Mouse (Mus musculus): ENCODE data around the gene Phf5a. TPM values are rescaled to one million over a fixed set of nuclear protein-coding genes. Genes with fewer than 3 reads are reported as not detected.
A peak's percentile ranks its signal among the peaks of the same experiment; 100 is the strongest.

Gene Phf5a
- polyA plus RNA-seq, 1 experiment, result 42.4 TPM

- H3K4me3 ChIP-seq (ENCODE audit: insufficient read depth, low read depth, low read length), result no peak overlapping the region
- H3K27ac ChIP-seq (replicated peaks; ENCODE audit: low read depth, low read length), result peak overlapping the region; percentile 83
- H3K4me1 ChIP-seq (ENCODE audit: control insufficient read depth, insufficient read depth, insufficient read length, low read length), result peaks cover 18% of the 10 kb centered on the region
Measured at GRCm38 (mm10) chr15:81846755-81847154, 25.0 kb downstream of the Phf5a start.

GRCm38 (mm10) chr15:81845724-81846123, 26.0 kb downstream of the Phf5a start:
- Histone ChIP-seq H3K4me3 (ENCODE audit: insufficient read depth, low read depth, low read length) (no peak overlapping the region), H3K4me1 (ENCODE audit: control insufficient read depth, insufficient read depth, insufficient read length, low read length) (peaks cover 20% of the 10 kb centered on the region), H3K27ac (replicated peaks; ENCODE audit: low read depth, low read length) (peak overlapping the region; percentile 99)

- H3K4me3 ChIP-seq (ENCODE audit: insufficient read depth, low read depth, low read length), result no peak overlapping the region
- peaks cover 21% of the 10 kb centered on the region for H3K4me1 ChIP-seq (ENCODE audit: control insufficient read depth, insufficient read depth, insufficient read length, low read length)
- H3K27ac ChIP-seq (replicated peaks; ENCODE audit: low read depth, low read length), result peak overlapping the region; percentile 99
Measured at GRCm38 (mm10) chr15:81845033-81845625, 26.6 kb downstream of the Phf5a start.

- Histone ChIP-seq H3K27ac (replicated peaks; ENCODE audit: low read depth, low read length) (peak overlapping the region; percentile 66), H3K4me1 (ENCODE audit: control insufficient read depth, insufficient read depth, insufficient read length, low read length) (peaks cover 20% of the 10 kb centered on the region), H3K4me3 (ENCODE audit: insufficient read depth, low read depth, low read length) (no peak overlapping the region)
Measured at GRCm38 (mm10) chr15:81842275-81842674, 29.4 kb downstream of the Phf5a start.

GRCm38 (mm10) chr15:81840306-81840705, 31.4 kb downstream of the Phf5a start:
- H3K4me1 ChIP-seq (ENCODE audit: control insufficient read depth, insufficient read depth, insufficient read length, low read length), result peaks cover 15% of the 10 kb centered on the region
- H3K27ac ChIP-seq (replicated peaks; ENCODE audit: low read depth, low read length), result peak overlapping the region; percentile 99
- H3K4me3 ChIP-seq (ENCODE audit: insufficient read depth, low read depth, low read length), result no peak overlapping the region

- H3K4me1 ChIP-seq (ENCODE audit: control insufficient read depth, insufficient read depth, insufficient read length, low read length), result peaks cover 10% of the 10 kb centered on the region
- peak overlapping the region; percentile 99 for H3K27ac ChIP-seq (replicated peaks; ENCODE audit: low read depth, low read length)
- H3K4me3 ChIP-seq (ENCODE audit: insufficient read depth, low read depth, low read length), result no peak overlapping the region
Measured at GRCm38 (mm10) chr15:81839634-81840033, 32.1 kb downstream of the Phf5a start.

- Histone ChIP-seq H3K4me3 (ENCODE audit: insufficient read depth, low read depth, low read length) (no peak overlapping the region), H3K27ac (replicated peaks; ENCODE audit: low read depth, low read length) (peak overlapping the region; percentile 96), H3K4me1 (ENCODE audit: control insufficient read depth, insufficient read depth, insufficient read length, low read length) (peaks cover 10% of the 10 kb centered on the region)
Measured at GRCm38 (mm10) chr15:81838554-81839235, 33.0 kb downstream of the Phf5a start.

- peak overlapping the region; percentile 96 for H3K27ac ChIP-seq (replicated peaks; ENCODE audit: low read depth, low read length)
- H3K4me3 ChIP-seq (ENCODE audit: insufficient read depth, low read depth, low read length), result no peak overlapping the region
- peaks cover 10% of the 10 kb centered on the region for H3K4me1 ChIP-seq (ENCODE audit: control insufficient read depth, insufficient read depth, insufficient read length, low read length)
Measured at GRCm38 (mm10) chr15:81836966-81837920, 34.5 kb downstream of the Phf5a start.

GRCm38 (mm10) chr15:81836124-81836821, 35.4 kb downstream of the Phf5a start:
- Histone ChIP-seq H3K27ac (replicated peaks; ENCODE audit: low read depth, low read length) (peak overlapping the region; percentile 96), H3K4me3 (ENCODE audit: insufficient read depth, low read depth, low read length) (peak overlapping the region; percentile 47), H3K4me1 (ENCODE audit: control insufficient read depth, insufficient read depth, insufficient read length, low read length) (peaks cover 8% of the 10 kb centered on the region)

GRCm38 (mm10) chr15:81835007-81835880, 36.5 kb downstream of the Phf5a start:
- Histone ChIP-seq H3K27ac (replicated peaks; ENCODE audit: low read depth, low read length) (peak overlapping the region; percentile 90), H3K4me1 (ENCODE audit: control insufficient read depth, insufficient read depth, insufficient read length, low read length) (peaks cover 8% of the 10 kb centered on the region), H3K4me3 (ENCODE audit: insufficient read depth, low read depth, low read length) (no peak overlapping the region)

GRCm38 (mm10) chr15:81834171-81834841, 37.4 kb downstream of the Phf5a start:
- no peak overlapping the region for H3K4me3 ChIP-seq (ENCODE audit: insufficient read depth, low read depth, low read length)
- H3K27ac ChIP-seq (replicated peaks; ENCODE audit: low read depth, low read length), result peak overlapping the region; percentile 92
- H3K4me1 ChIP-seq (ENCODE audit: control insufficient read depth, insufficient read depth, insufficient read length, low read length), result peaks cover 6% of the 10 kb centered on the region; the same call in 1 of the 2 replicates

- H3K4me3 ChIP-seq (ENCODE audit: insufficient read depth, low read depth, low read length), result no peak overlapping the region
- peak overlapping the region; percentile 92 for H3K27ac ChIP-seq (replicated peaks; ENCODE audit: low read depth, low read length)
- peaks cover 6% of the 10 kb centered on the region; the same call in 1 of the 2 replicates for H3K4me1 ChIP-seq (ENCODE audit: control insufficient read depth, insufficient read depth, insufficient read length, low read length)
Measured at GRCm38 (mm10) chr15:81833481-81833880, 38.2 kb downstream of the Phf5a start.

GRCm38 (mm10) chr15:81832219-81832618, 39.5 kb downstream of the Phf5a start:
- peak overlapping the region; percentile 52; the same call in 1 of the 2 replicates for H3K27ac ChIP-seq (replicated peaks; ENCODE audit: low read depth, low read length)
- H3K4me1 ChIP-seq (ENCODE audit: control insufficient read depth, insufficient read depth, insufficient read length, low read length), result peaks cover 3% of the 10 kb centered on the region; the same call in 1 of the 2 replicates
- no peak overlapping the region for H3K4me3 ChIP-seq (ENCODE audit: insufficient read depth, low read depth, low read length)
